Mouse (Mus musculus) hindbrain, embryonic 15.5 days (tissue): ENCODE data around the gene Bak1. TPM values are rescaled to one million over a fixed set of nuclear protein-coding genes. Genes with fewer than 3 reads are reported as not detected.

Experiments
- ATAC-seq: fragments of 200-750 bp; cut with Nextera tagmentation; 2 replicates; pipeline ENCODE4 v1.8.0; 2017; ENCODE audit warnings: low read depth, moderate number of reproducible peaks, moderate TSS enrichment; ENCODE audit not compliant: low FRiP score
- H3K27ac ChIP-seq: fragments of 300-500 bp; sonication (generic); replicated peaks from 2 replicates; pipeline ENCODE4 v1.5.1; 2015; ENCODE audit warnings: mild to moderate bottlenecking, inconsistent platforms
- H3K27me3 ChIP-seq: fragments of 300-500 bp; sonication (generic); 2 replicates; pipeline ENCODE4 v1.6.1; 2015; ENCODE audit warnings: control low read depth, inconsistent platforms
- H3K36me3 ChIP-seq: fragments of 300-500 bp; sonication (generic); 2 replicates; pipeline ENCODE4 v1.6.1; 2015; ENCODE audit warnings: control low read depth, inconsistent platforms
- H3K4me1 ChIP-seq: fragments of 300-500 bp; sonication (generic); replicated peaks from 2 replicates; pipeline ENCODE4 v1.6.1; 2015; ENCODE audit warnings: control low read depth, inconsistent platforms
- H3K4me2 ChIP-seq: fragments of 300-500 bp; sonication (generic); 2 replicates; pipeline ENCODE4 v1.6.1; 2015; ENCODE audit warnings: moderate library complexity, mild to moderate bottlenecking, inconsistent platforms
- H3K4me3 ChIP-seq: fragments of 300-500 bp; sonication (generic); 2 replicates; pipeline ENCODE4 v1.5.1; 2015; ENCODE audit warnings: mild to moderate bottlenecking, inconsistent platforms
- H3K9ac ChIP-seq: fragments of 300-500 bp; sonication (generic); 2 replicates; pipeline ENCODE4 v1.6.1; 2015; ENCODE audit warnings: inconsistent platforms
- H3K9me3 ChIP-seq: fragments of 300-500 bp; sonication (generic); 2 replicates; pipeline ENCODE4 v1.6.1; 2016; ENCODE audit warnings: control low read depth, inconsistent platforms
- WGBS: fragments of 180-500 bp; shearing (Covaris S2); methylation state at CpG from one replicate; pipeline ENCODE4 v1.1.7; 2015; 5-methylcytosine and 5-hydroxymethylcytosine counted together
- polyA plus RNA-seq: library from polyadenylated mRNA; unstranded; fragments of >200 nt; fragmentation: Nextera tagmentation; extraction: Ambion mirVana; gene quantifications from 2 replicates; pipeline ENCODE4 v1.2.1, GENCODE M21; 2015

Bak1 gene
- polyA plus RNA-seq, 1 experiment from 2014 or later: 4.5 TPM

GRCm38 (mm10) chr17:27047762-27048444 is 19.1 kb upstream of the Bak1 start:
- Histone ChIP-seq H3K36me3 (no peaks in the 10 kb centered on the region), H3K27me3 (no peaks in the 10 kb centered on the region), H3K9ac (no peak overlapping the region), H3K27ac (no peak overlapping the region), H3K4me1 (no peaks in the 10 kb centered on the region), H3K9me3 (no peaks in the 10 kb centered on the region), H3K4me2 (no peak overlapping the region), H3K4me3 (no peak overlapping the region)
- ATAC-seq: no peak
- WGBS: 81% methylated on average over 14 of the region's 14 CpGs

- Histone ChIP-seq H3K4me1 (peaks cover 6% of the 10 kb centered on the region), H3K27me3 (no peaks in the 10 kb centered on the region)
- no peak for ATAC-seq
Observed at GRCm38 (mm10) chr17:27045164-27045563, 16.4 kb upstream of the Bak1 start.

GRCm38 (mm10) chr17:27042840-27043239 is 14.0 kb upstream of the Bak1 start:
- WGBS: 68% methylated on average over 6 of the region's 6 CpGs
- no peak overlapping the region for H3K27ac ChIP-seq
- H3K9ac ChIP-seq: no peak overlapping the region
- peaks cover 11% of the 10 kb centered on the region for H3K4me1 ChIP-seq
- H3K36me3 ChIP-seq: no peaks in the 10 kb centered on the region
- H3K4me3 ChIP-seq: no peak overlapping the region
- no peak overlapping the region for H3K4me2 ChIP-seq
- no peaks in the 10 kb centered on the region for H3K27me3 ChIP-seq
- H3K9me3 ChIP-seq: no peaks in the 10 kb centered on the region
- no peak for ATAC-seq

More at GRCm38 (mm10) chr17:27045164-27045563, 16.4 kb upstream of the Bak1 start:
- H3K9ac ChIP-seq: no peak overlapping the region
- no peaks in the 10 kb centered on the region for H3K9me3 ChIP-seq
- no peak overlapping the region for H3K4me3 ChIP-seq
- no peaks in the 10 kb centered on the region for H3K36me3 ChIP-seq
- no peak overlapping the region for H3K4me2 ChIP-seq
- WGBS: 91% methylated on average over 6 of the region's 6 CpGs
- no peak overlapping the region for H3K27ac ChIP-seq

- Histone ChIP-seq H3K36me3 (no peaks in the 10 kb centered on the region), H3K4me1 (peaks cover 11% of the 10 kb centered on the region), H3K9ac (no peak overlapping the region), H3K27ac (no peak overlapping the region), H3K9me3 (no peaks in the 10 kb centered on the region), H3K27me3 (no peaks in the 10 kb centered on the region), H3K4me2 (no peak overlapping the region), H3K4me3 (no peak overlapping the region)
- ATAC-seq: no peak
- 79% methylated on average over 2 of the region's 2 CpGs for WGBS
Observed at GRCm38 (mm10) chr17:27041787-27042055, 12.9 kb upstream of the Bak1 start.

GRCm38 (mm10) chr17:27041046-27041786 is 12.4 kb upstream of the Bak1 start:
- Histone ChIP-seq H3K4me2 (no peak overlapping the region), H3K9me3 (no peaks in the 10 kb centered on the region), H3K4me1 (peaks cover 11% of the 10 kb centered on the region), H3K36me3 (no peaks in the 10 kb centered on the region), H3K27ac (no peak overlapping the region), H3K9ac (no peak overlapping the region), H3K4me3 (no peak overlapping the region), H3K27me3 (no peaks in the 10 kb centered on the region)
- 45% methylated on average over 12 of the region's 13 CpGs for WGBS
- ATAC-seq: no peak

- Histone ChIP-seq H3K4me1 (peaks cover 11% of the 10 kb centered on the region), H3K9me3 (no peaks in the 10 kb centered on the region), H3K9ac (no peak overlapping the region), H3K27me3 (no peaks in the 10 kb centered on the region), H3K4me3 (no peak overlapping the region), H3K4me2 (peak overlapping the region; percentile 23), H3K27ac (no peak overlapping the region), H3K36me3 (no peaks in the 10 kb centered on the region)
- WGBS: 13% methylated on average over 20 of the region's 20 CpGs
- ATAC-seq: 0 out of 2 replicates have a peak, but pooled peaks have one; percentile 21
Observed at GRCm38 (mm10) chr17:27040304-27041045, 11.7 kb upstream of the Bak1 start.

- ATAC-seq: no peak
- no peak overlapping the region for H3K4me2 ChIP-seq
- no peaks in the 10 kb centered on the region for H3K9me3 ChIP-seq
- WGBS: 71% methylated on average over 10 of the region's 10 CpGs
- H3K36me3 ChIP-seq: no peaks in the 10 kb centered on the region
- H3K27me3 ChIP-seq: no peaks in the 10 kb centered on the region
- no peak overlapping the region for H3K4me3 ChIP-seq
- no peak overlapping the region for H3K9ac ChIP-seq
- no peak overlapping the region for H3K27ac ChIP-seq
- peaks cover 11% of the 10 kb centered on the region for H3K4me1 ChIP-seq
Observed at GRCm38 (mm10) chr17:27039432-27040102, 10.8 kb upstream of the Bak1 start.

- H3K27ac ChIP-seq: no peak overlapping the region
- no peaks in the 10 kb centered on the region for H3K36me3 ChIP-seq
- H3K4me3 ChIP-seq: no peak overlapping the region
- no peak for ATAC-seq
- H3K4me1 ChIP-seq: peaks cover 11% of the 10 kb centered on the region
- 44% methylated on average over 16 of the region's 18 CpGs for WGBS
- no peak overlapping the region for H3K9ac ChIP-seq
- H3K4me2 ChIP-seq: no peak overlapping the region
- no peaks in the 10 kb centered on the region for H3K27me3 ChIP-seq
- no peaks in the 10 kb centered on the region for H3K9me3 ChIP-seq
Observed at GRCm38 (mm10) chr17:27038335-27039050, 9.7 kb upstream of the Bak1 start.

- no peak overlapping the region for H3K4me3 ChIP-seq
- no peak overlapping the region for H3K27ac ChIP-seq
- no peaks in the 10 kb centered on the region for H3K36me3 ChIP-seq
- peaks cover 19% of the 10 kb centered on the region for H3K4me1 ChIP-seq
- no peaks in the 10 kb centered on the region for H3K9me3 ChIP-seq
- no peak for ATAC-seq
- H3K9ac ChIP-seq: no peak overlapping the region
- no peak overlapping the region for H3K4me2 ChIP-seq
- WGBS: 88% methylated on average over 7 of the region's 7 CpGs
- no peaks in the 10 kb centered on the region for H3K27me3 ChIP-seq
Observed at GRCm38 (mm10) chr17:27036465-27036864, 7.7 kb upstream of the Bak1 start.

GRCm38 (mm10) chr17:27032869-27033268 is 4.1 kb upstream of the Bak1 start:
- Histone ChIP-seq H3K9ac (no peak overlapping the region), H3K4me2 (peak overlapping the region; percentile 30; the same call in 1 of the 2 replicates), H3K4me3 (no peak overlapping the region), H3K27ac (no peak overlapping the region), H3K27me3 (no peaks in the 10 kb centered on the region), H3K9me3 (no peaks in the 10 kb centered on the region), H3K4me1 (peaks cover 12% of the 10 kb centered on the region), H3K36me3 (no peaks in the 10 kb centered on the region)
- 1% methylated on average over 14 of the region's 14 CpGs for WGBS
- 0 out of 2 replicates have a peak, but pooled peaks have one; percentile 25 for ATAC-seq

- ATAC-seq: no peak
- H3K9me3 ChIP-seq: no peaks in the 10 kb centered on the region
- no peaks in the 10 kb centered on the region for H3K36me3 ChIP-seq
- no peak overlapping the region for H3K27ac ChIP-seq
- H3K4me1 ChIP-seq: peaks cover 17% of the 10 kb centered on the region
- H3K27me3 ChIP-seq: no peaks in the 10 kb centered on the region
- H3K4me2 ChIP-seq: no peak overlapping the region
- H3K4me3 ChIP-seq: no peak overlapping the region
- WGBS: 71% methylated on average over 7 of the region's 7 CpGs
- no peak overlapping the region for H3K9ac ChIP-seq
Observed at GRCm38 (mm10) chr17:27032328-27032727, 3.5 kb upstream of the Bak1 start.
